Mouse (Mus musculus): ENCODE data around the gene Abhd16a. TPM values are rescaled to one million over a fixed set of nuclear protein-coding genes. Genes with fewer than 3 reads are reported as not detected.

Abhd16a gene
- polyA plus RNA-seq, 1 experiment from 2014 or later: 85.7 TPM

GRCm38 (mm10) chr17:35094475-35095365, 5.7 kb downstream of the Abhd16a start:
- peaks cover 63% of the 10 kb centered on the region for H3K36me3 ChIP-seq (ENCODE audit: control insufficient read depth, insufficient read depth, low read length)
- H3K9ac ChIP-seq (ENCODE audit: low read depth, low read length): no peak overlapping the region
- WGBS: 92% methylated on average over 15 of the region's 15 CpGs
- no peak overlapping the region for H3K4me2 ChIP-seq (replicated peaks; ENCODE audit: low read depth, low read length)
- H3K4me1 ChIP-seq (ENCODE audit: control insufficient read depth, insufficient read depth, low read length): peaks cover 14% of the 10 kb centered on the region
- no peak overlapping the region for H3K4me3 ChIP-seq (ENCODE audit: low read length)
- no peaks in the 10 kb centered on the region for H3K27me3 ChIP-seq (ENCODE audit: control insufficient read depth, insufficient read depth, low read length)
- ATAC-seq (ENCODE audit: low FRiP score, low TSS enrichment): no peak
- no peak overlapping the region for H3K27ac ChIP-seq (ENCODE audit: low read depth, low read length)
- no peaks in the 10 kb centered on the region for H3K9me3 ChIP-seq (ENCODE audit: control insufficient read depth, low read length)

GRCm38 (mm10) chr17:35096597-35096996, 7.5 kb downstream of the Abhd16a start:
- Histone ChIP-seq H3K4me2 (replicated peaks; ENCODE audit: low read depth, low read length) (no peak overlapping the region), H3K36me3 (ENCODE audit: control insufficient read depth, insufficient read depth, low read length) (peaks cover 77% of the 10 kb centered on the region), H3K9ac (ENCODE audit: low read depth, low read length) (no peak overlapping the region), H3K27ac (ENCODE audit: low read depth, low read length) (no peak overlapping the region), H3K4me1 (ENCODE audit: control insufficient read depth, insufficient read depth, low read length) (0 out of 2 replicates have a peak, but pooled peaks cover 5% of the 10 kb centered on the region), H3K27me3 (ENCODE audit: control insufficient read depth, insufficient read depth, low read length) (no peaks in the 10 kb centered on the region), H3K9me3 (ENCODE audit: control insufficient read depth, low read length) (no peaks in the 10 kb centered on the region), H3K4me3 (ENCODE audit: low read length) (no peak overlapping the region)
- no peak for ATAC-seq (ENCODE audit: low FRiP score, low TSS enrichment)
- WGBS: 76% methylated on average over 12 of the region's 12 CpGs

GRCm38 (mm10) chr17:35097164-35097655, 8.1 kb downstream of the Abhd16a start:
- H3K27ac ChIP-seq (ENCODE audit: low read depth, low read length): no peak overlapping the region
- H3K4me3 ChIP-seq (ENCODE audit: low read length): no peak overlapping the region
- 79% methylated on average over 12 of the region's 12 CpGs for WGBS
- no peak for ATAC-seq (ENCODE audit: low FRiP score, low TSS enrichment)
- no peak overlapping the region for H3K9ac ChIP-seq (ENCODE audit: low read depth, low read length)
- H3K4me1 ChIP-seq (ENCODE audit: control insufficient read depth, insufficient read depth, low read length): 0 out of 2 replicates have a peak, but pooled peaks cover 5% of the 10 kb centered on the region
- H3K4me2 ChIP-seq (replicated peaks; ENCODE audit: low read depth, low read length): no peak overlapping the region
- no peaks in the 10 kb centered on the region for H3K27me3 ChIP-seq (ENCODE audit: control insufficient read depth, insufficient read depth, low read length)
- peaks cover 81% of the 10 kb centered on the region for H3K36me3 ChIP-seq (ENCODE audit: control insufficient read depth, insufficient read depth, low read length)
- no peaks in the 10 kb centered on the region for H3K9me3 ChIP-seq (ENCODE audit: control insufficient read depth, low read length)

GRCm38 (mm10) chr17:35100196-35100765, 11.2 kb downstream of the Abhd16a start:
- Histone ChIP-seq H3K4me1 (ENCODE audit: control insufficient read depth, insufficient read depth, low read length) (0 out of 2 replicates have a peak, but pooled peaks cover 8% of the 10 kb centered on the region), H3K27ac (ENCODE audit: low read depth, low read length) (peak overlapping the region; percentile 30; the same call in 1 of the 2 replicates), H3K36me3 (ENCODE audit: control insufficient read depth, insufficient read depth, low read length) (peaks cover 76% of the 10 kb centered on the region), H3K27me3 (ENCODE audit: control insufficient read depth, insufficient read depth, low read length) (no peaks in the 10 kb centered on the region), H3K4me3 (ENCODE audit: low read length) (no peak overlapping the region), H3K4me2 (replicated peaks; ENCODE audit: low read depth, low read length) (no peak overlapping the region), H3K9me3 (ENCODE audit: control insufficient read depth, low read length) (no peaks in the 10 kb centered on the region), H3K9ac (ENCODE audit: low read depth, low read length) (peak overlapping the region; percentile 7; the same call in 1 of the 2 replicates)
- 44% methylated on average over 10 of the region's 10 CpGs for WGBS
- no peak for ATAC-seq (ENCODE audit: low FRiP score, low TSS enrichment)

GRCm38 (mm10) chr17:35101161-35101560, 12.1 kb downstream of the Abhd16a start:
- H3K27me3 ChIP-seq (ENCODE audit: control insufficient read depth, insufficient read depth, low read length): no peaks in the 10 kb centered on the region
- H3K9me3 ChIP-seq (ENCODE audit: control insufficient read depth, low read length): no peaks in the 10 kb centered on the region
- H3K4me1 ChIP-seq (ENCODE audit: control insufficient read depth, insufficient read depth, low read length): peaks cover 10% of the 10 kb centered on the region; the same call in 1 of the 2 replicates
- peak overlapping the region; percentile 13; the same call in 1 of the 2 replicates for H3K9ac ChIP-seq (ENCODE audit: low read depth, low read length)
- no peak overlapping the region for H3K27ac ChIP-seq (ENCODE audit: low read depth, low read length)
- H3K36me3 ChIP-seq (ENCODE audit: control insufficient read depth, insufficient read depth, low read length): peaks cover 72% of the 10 kb centered on the region
- no peak overlapping the region for H3K4me3 ChIP-seq (ENCODE audit: low read length)
- no peak overlapping the region for H3K4me2 ChIP-seq (replicated peaks; ENCODE audit: low read depth, low read length)
- no peak for ATAC-seq (ENCODE audit: low FRiP score, low TSS enrichment)
- 81% methylated on average over 11 of the region's 11 CpGs for WGBS

- WGBS: 70% methylated on average over 8 of the region's 8 CpGs
- no peak overlapping the region for H3K9ac ChIP-seq (ENCODE audit: low read depth, low read length)
- no peak overlapping the region for H3K4me3 ChIP-seq (ENCODE audit: low read length)
- peaks cover 61% of the 10 kb centered on the region for H3K36me3 ChIP-seq (ENCODE audit: control insufficient read depth, insufficient read depth, low read length)
- ATAC-seq (ENCODE audit: low FRiP score, low TSS enrichment): peak; percentile 21; the same call in 1 of the 2 replicates
- peak overlapping the region; percentile 24; the same call in 1 of the 2 replicates for H3K27ac ChIP-seq (ENCODE audit: low read depth, low read length)
- peaks cover 10% of the 10 kb centered on the region; the same call in 1 of the 2 replicates for H3K4me1 ChIP-seq (ENCODE audit: control insufficient read depth, insufficient read depth, low read length)
- H3K27me3 ChIP-seq (ENCODE audit: control insufficient read depth, insufficient read depth, low read length): no peaks in the 10 kb centered on the region
- H3K9me3 ChIP-seq (ENCODE audit: control insufficient read depth, low read length): no peaks in the 10 kb centered on the region
- H3K4me2 ChIP-seq (replicated peaks; ENCODE audit: low read depth, low read length): no peak overlapping the region
These were observed 13.2 kb downstream of the Abhd16a start for GRCm38 (mm10) chr17:35102299-35102698.

- no peak overlapping the region for H3K9ac ChIP-seq (ENCODE audit: low read depth, low read length)
- H3K4me3 ChIP-seq (ENCODE audit: low read length): no peak overlapping the region
- H3K4me1 ChIP-seq (ENCODE audit: control insufficient read depth, insufficient read depth, low read length): peaks cover 10% of the 10 kb centered on the region; the same call in 1 of the 2 replicates
- no peak overlapping the region for H3K4me2 ChIP-seq (replicated peaks; ENCODE audit: low read depth, low read length)
- 64% methylated on average over 6 of the region's 6 CpGs for WGBS
- H3K9me3 ChIP-seq (ENCODE audit: control insufficient read depth, low read length): no peaks in the 10 kb centered on the region
- H3K27ac ChIP-seq (ENCODE audit: low read depth, low read length): no peak overlapping the region
- H3K27me3 ChIP-seq (ENCODE audit: control insufficient read depth, insufficient read depth, low read length): no peaks in the 10 kb centered on the region
- ATAC-seq (ENCODE audit: low FRiP score, low TSS enrichment): no peak
- peaks cover 53% of the 10 kb centered on the region for H3K36me3 ChIP-seq (ENCODE audit: control insufficient read depth, insufficient read depth, low read length)
These were observed 14.2 kb downstream of the Abhd16a start for GRCm38 (mm10) chr17:35103221-35103690.

GRCm38 (mm10) chr17:35104079-35104478, 15.0 kb downstream of the Abhd16a start:
- H3K4me1 ChIP-seq (ENCODE audit: control insufficient read depth, insufficient read depth, low read length): peaks cover 10% of the 10 kb centered on the region; the same call in 1 of the 2 replicates
- WGBS: 93% methylated on average over 7 of the region's 7 CpGs
- no peak overlapping the region for H3K27ac ChIP-seq (ENCODE audit: low read depth, low read length)
- H3K9ac ChIP-seq (ENCODE audit: low read depth, low read length): no peak overlapping the region
- H3K4me3 ChIP-seq (ENCODE audit: low read length): no peak overlapping the region
- no peak overlapping the region for H3K4me2 ChIP-seq (replicated peaks; ENCODE audit: low read depth, low read length)
- no peak for ATAC-seq (ENCODE audit: low FRiP score, low TSS enrichment)
- H3K27me3 ChIP-seq (ENCODE audit: control insufficient read depth, insufficient read depth, low read length): no peaks in the 10 kb centered on the region
- H3K36me3 ChIP-seq (ENCODE audit: control insufficient read depth, insufficient read depth, low read length): peaks cover 45% of the 10 kb centered on the region
- H3K9me3 ChIP-seq (ENCODE audit: control insufficient read depth, low read length): no peaks in the 10 kb centered on the region
